Mouse (Mus musculus): ENCODE data around the gene Uaca. TPM values are rescaled to one million over a fixed set of nuclear protein-coding genes. Genes with fewer than 3 reads are reported as not detected.

The Uaca gene
- total and polyA plus RNA-seq, 2 experiments from 2014 or later: 5.8 to 13.3 TPM

DNA sequence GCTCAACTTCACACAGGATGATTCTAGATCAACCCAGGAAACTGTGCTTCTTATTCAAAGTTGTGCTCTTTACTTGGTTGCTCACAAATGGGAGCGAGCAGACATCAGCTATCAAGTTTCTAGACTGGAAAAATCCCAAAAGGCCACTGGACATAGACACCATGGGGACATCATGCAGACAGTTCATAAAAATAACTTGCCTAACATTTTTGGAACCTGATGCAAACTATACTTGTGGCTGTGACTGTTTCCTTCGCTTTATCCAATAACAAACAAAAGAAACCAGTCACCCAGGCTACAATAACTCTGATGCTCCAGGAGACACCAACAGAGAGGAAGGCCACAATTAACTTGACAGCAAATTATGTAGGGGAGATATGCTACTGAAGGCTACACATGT is 4.1 kb upstream of the Uaca start:
- H3K36me3 ChIP-seq (ENCODE audit: insufficient read depth, low read length): no peaks in the 10 kb centered on the region
- H3K4me3 ChIP-seq (ENCODE audit: low read length): no peak overlapping the region
- no peak overlapping the region for H3K27ac ChIP-seq
- ATAC-seq: no peak
- no peak for DNase-seq (ENCODE audit: low spot score)
- H3K9me3 ChIP-seq (ENCODE audit: low read length): no peaks in the 10 kb centered on the region
- H3K4me2 ChIP-seq (ENCODE audit: low read depth, low read length): no peak overlapping the region
- 0 out of 2 replicates have a peak, but pooled peaks cover 4% of the 10 kb centered on the region for H3K27me3 ChIP-seq (ENCODE audit: insufficient read depth, low read length)
- TF ChIP-seq CTCF (IDR thresholded peaks at IDR 0.05; ENCODE audit: low read depth): no peak
- H3K4me1 ChIP-seq (ENCODE audit: insufficient read depth, low read length): no peaks in the 10 kb centered on the region
- no peak overlapping the region for H3K9ac ChIP-seq (replicated peaks; ENCODE audit: low read length)
- whole genome bisulfite sequencing: 90% methylated on average over 2 of the region's 2 CpGs

DNA sequence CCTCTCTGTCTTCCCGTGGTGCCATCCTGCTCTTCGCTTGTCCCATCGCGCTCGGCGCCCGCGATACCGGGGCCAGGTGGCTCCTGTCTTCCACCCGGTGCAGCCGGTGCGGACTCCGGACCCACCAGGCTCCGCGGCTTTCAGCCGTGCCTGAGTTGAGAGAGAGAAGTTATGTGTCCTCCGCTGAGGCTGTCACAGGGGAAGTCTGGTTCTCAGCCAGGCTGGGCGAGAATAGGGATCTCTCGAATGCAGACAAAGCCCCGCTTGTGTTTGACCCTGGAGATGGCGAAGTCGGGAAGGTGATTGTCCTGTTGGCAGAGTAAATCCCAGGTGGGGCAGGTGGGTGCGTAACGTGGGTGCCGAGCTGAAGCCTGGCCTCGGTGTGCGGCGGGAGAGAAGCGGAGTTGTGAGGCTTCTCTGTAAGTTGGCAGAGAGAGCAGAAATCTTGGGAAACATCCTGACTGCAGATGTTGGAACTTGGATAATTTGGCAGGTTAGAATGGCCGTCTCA is 554 bp downstream of the Uaca start:
- Histone ChIP-seq H3K36me3 (ENCODE audit: insufficient read depth, low read length) (no peaks in the 10 kb centered on the region), H3K27me3 (ENCODE audit: insufficient read depth, low read length) (0 out of 2 replicates have a peak, but pooled peaks cover 4% of the 10 kb centered on the region), H3K9me3 (ENCODE audit: low read length) (no peaks in the 10 kb centered on the region), H3K4me2 (ENCODE audit: low read depth, low read length) (peak overlapping the region; percentile 94), H3K9ac (replicated peaks; ENCODE audit: low read length) (peak overlapping the region; percentile 52), H3K4me3 (ENCODE audit: low read length) (peak overlapping the region; percentile 59), H3K27ac (peak overlapping the region; percentile 22; the same call in 1 of the 2 replicates), H3K4me1 (ENCODE audit: insufficient read depth, low read length) (no peaks in the 10 kb centered on the region)
- DNase-seq (ENCODE audit: low spot score): peak; percentile 51
- TF ChIP-seq CTCF (IDR thresholded peaks at IDR 0.05; ENCODE audit: low read depth): no peak
- WGBS: 2% methylated on average over 30 of the region's 30 CpGs
- no peak for ATAC-seq

- Histone ChIP-seq H3K9ac (replicated peaks; ENCODE audit: low read length) (no peak overlapping the region), H3K4me1 (ENCODE audit: insufficient read depth, low read length) (no peaks in the 10 kb centered on the region), H3K9me3 (ENCODE audit: low read length) (no peaks in the 10 kb centered on the region), H3K4me2 (ENCODE audit: low read depth, low read length) (peak overlapping the region; percentile 19), H3K27ac (no peak overlapping the region), H3K4me3 (ENCODE audit: low read length) (no peak overlapping the region), H3K36me3 (ENCODE audit: insufficient read depth, low read length) (no peaks in the 10 kb centered on the region), H3K27me3 (ENCODE audit: insufficient read depth, low read length) (0 out of 2 replicates have a peak, but pooled peaks cover 4% of the 10 kb centered on the region)
- ATAC-seq: no peak
- TF ChIP-seq CTCF (IDR thresholded peaks at IDR 0.05; ENCODE audit: low read depth): no peak
- no peak for DNase-seq (ENCODE audit: low spot score)
- 68% methylated on average over 7 of the region's 7 CpGs for WGBS
Observed at GRCm38 (mm10) chr9:60796076-60796475, 1.7 kb downstream of the Uaca start.

DNA sequence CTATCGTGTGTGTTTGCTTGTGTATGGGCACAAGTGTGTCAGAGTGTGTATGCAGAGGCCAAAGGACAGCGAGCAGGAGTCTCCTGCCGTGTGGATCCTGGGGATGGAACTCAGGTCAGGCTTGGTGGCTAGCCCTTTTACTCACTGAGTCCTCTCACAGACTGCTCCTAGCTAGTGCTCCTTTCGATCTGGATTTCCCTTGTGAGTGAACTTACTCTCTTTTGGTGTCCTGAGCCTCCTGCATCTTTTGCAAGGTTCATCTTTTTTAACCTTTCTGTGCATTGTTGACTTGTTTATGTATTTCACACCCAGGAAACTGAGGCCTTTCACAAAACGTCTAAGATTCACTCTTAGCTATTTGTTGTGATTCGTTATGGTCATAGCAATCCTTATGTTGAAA is 2.8 kb downstream of the Uaca start:
- no peaks in the 10 kb centered on the region for H3K36me3 ChIP-seq (ENCODE audit: insufficient read depth, low read length)
- H3K4me3 ChIP-seq (ENCODE audit: low read length): no peak overlapping the region
- H3K27ac ChIP-seq: no peak overlapping the region
- TF ChIP-seq CTCF (IDR thresholded peaks at IDR 0.05; ENCODE audit: low read depth): no peak
- H3K9ac ChIP-seq (replicated peaks; ENCODE audit: low read length): no peak overlapping the region
- H3K27me3 ChIP-seq (ENCODE audit: insufficient read depth, low read length): 0 out of 2 replicates have a peak, but pooled peaks cover 4% of the 10 kb centered on the region
- DNase-seq (ENCODE audit: low spot score): no peak
- H3K9me3 ChIP-seq (ENCODE audit: low read length): no peaks in the 10 kb centered on the region
- WGBS: 84% methylated on average over 6 of the region's 6 CpGs
- no peak overlapping the region for H3K4me2 ChIP-seq (ENCODE audit: low read depth, low read length)
- ATAC-seq: no peak
- H3K4me1 ChIP-seq (ENCODE audit: insufficient read depth, low read length): no peaks in the 10 kb centered on the region

DNA sequence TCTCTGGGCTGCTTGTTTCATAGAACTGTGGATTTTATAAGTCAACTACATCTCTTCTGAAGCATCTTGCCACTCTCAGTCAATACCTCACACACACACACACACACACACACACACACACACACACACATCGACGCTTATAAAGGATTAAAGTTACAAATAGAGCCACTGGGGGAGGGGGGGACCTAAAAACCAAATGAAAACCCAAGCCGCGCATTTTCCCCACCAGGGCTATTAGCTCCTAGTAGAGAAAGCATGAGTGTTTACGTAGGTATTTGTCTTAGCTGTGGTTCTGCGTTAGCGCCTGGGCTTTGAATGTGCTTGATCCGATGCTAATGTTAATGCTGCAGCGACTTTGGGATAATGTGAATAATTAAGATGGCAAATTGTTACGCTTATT is 4.7 kb downstream of the Uaca start:
- no peaks in the 10 kb centered on the region for H3K9me3 ChIP-seq (ENCODE audit: low read length)
- no peak overlapping the region for H3K4me3 ChIP-seq (ENCODE audit: low read length)
- no peaks in the 10 kb centered on the region for H3K27me3 ChIP-seq (ENCODE audit: insufficient read depth, low read length)
- no peak for TF ChIP-seq CTCF (IDR thresholded peaks at IDR 0.05; ENCODE audit: low read depth)
- DNase-seq (ENCODE audit: low spot score) (no peak), ATAC-seq (no peak)
- no peaks in the 10 kb centered on the region for H3K4me1 ChIP-seq (ENCODE audit: insufficient read depth, low read length)
- H3K4me2 ChIP-seq (ENCODE audit: low read depth, low read length): no peak overlapping the region
- WGBS: 47% methylated on average over 10 of the region's 10 CpGs
- H3K9ac ChIP-seq (replicated peaks; ENCODE audit: low read length): no peak overlapping the region
- no peaks in the 10 kb centered on the region for H3K36me3 ChIP-seq (ENCODE audit: insufficient read depth, low read length)
- no peak overlapping the region for H3K27ac ChIP-seq

GRCm38 (mm10) chr9:60800663-60801382 is 6.5 kb downstream of the Uaca start:
- H3K36me3 ChIP-seq (ENCODE audit: insufficient read depth, low read length): no peaks in the 10 kb centered on the region
- no peak overlapping the region for H3K4me3 ChIP-seq (ENCODE audit: low read length)
- TF ChIP-seq CTCF (IDR thresholded peaks at IDR 0.05; ENCODE audit: low read depth): no peak
- WGBS: 86% methylated on average over 8 of the region's 8 CpGs
- H3K4me2 ChIP-seq (ENCODE audit: low read depth, low read length): no peak overlapping the region
- no peak overlapping the region for H3K9ac ChIP-seq (replicated peaks; ENCODE audit: low read length)
- DNase-seq (ENCODE audit: low spot score) (no peak), ATAC-seq (no peak)
- H3K4me1 ChIP-seq (ENCODE audit: insufficient read depth, low read length): no peaks in the 10 kb centered on the region
- H3K27me3 ChIP-seq (ENCODE audit: insufficient read depth, low read length): no peaks in the 10 kb centered on the region
- H3K9me3 ChIP-seq (ENCODE audit: low read length): no peaks in the 10 kb centered on the region
- no peak overlapping the region for H3K27ac ChIP-seq

DNA sequence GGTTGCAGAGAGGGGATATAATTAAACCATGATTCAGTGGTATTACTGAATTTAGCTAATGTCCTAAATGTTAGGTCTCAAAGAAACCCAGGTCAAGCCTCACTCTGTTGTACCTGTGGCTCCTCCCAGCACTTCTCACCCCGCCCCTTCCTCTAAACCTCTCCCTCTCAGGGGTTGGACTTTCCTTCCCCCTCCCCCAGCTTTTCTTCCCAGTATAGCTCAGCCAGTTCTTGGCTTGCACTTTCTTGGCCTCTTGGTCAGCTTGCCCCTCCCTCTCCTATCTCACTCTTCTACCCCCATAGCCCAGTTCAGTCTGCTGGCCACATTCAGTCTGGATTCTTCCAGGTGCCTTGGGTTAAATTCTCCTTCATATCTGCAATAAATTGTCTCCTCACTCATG is 7.4 kb downstream of the Uaca start:
- no peaks in the 10 kb centered on the region for H3K27me3 ChIP-seq (ENCODE audit: insufficient read depth, low read length)
- no peak overlapping the region for H3K27ac ChIP-seq
- H3K9me3 ChIP-seq (ENCODE audit: low read length): no peaks in the 10 kb centered on the region
- no peaks in the 10 kb centered on the region for H3K4me1 ChIP-seq (ENCODE audit: insufficient read depth, low read length)
- H3K4me3 ChIP-seq (ENCODE audit: low read length): no peak overlapping the region
- no peak for TF ChIP-seq CTCF (IDR thresholded peaks at IDR 0.05; ENCODE audit: low read depth)
- H3K36me3 ChIP-seq (ENCODE audit: insufficient read depth, low read length): no peaks in the 10 kb centered on the region
- H3K9ac ChIP-seq (replicated peaks; ENCODE audit: low read length): no peak overlapping the region
- ATAC-seq: no peak
- H3K4me2 ChIP-seq (ENCODE audit: low read depth, low read length): no peak overlapping the region
- no peak for DNase-seq (ENCODE audit: low spot score)
- 86% methylated on average over 1 of the region's 1 CpGs for WGBS

All from hindbrain, postnatal 0 days (tissue).